Mouse (Mus musculus): ENCODE data around the gene Agpat4. TPM values are rescaled to one million over a fixed set of nuclear protein-coding genes. Genes with fewer than 3 reads are reported as not detected.

Agpat4 gene
- total and polyA plus RNA-seq, 2 experiments from 2014 or later, result 47.7 to 58.2 TPM

DNA sequence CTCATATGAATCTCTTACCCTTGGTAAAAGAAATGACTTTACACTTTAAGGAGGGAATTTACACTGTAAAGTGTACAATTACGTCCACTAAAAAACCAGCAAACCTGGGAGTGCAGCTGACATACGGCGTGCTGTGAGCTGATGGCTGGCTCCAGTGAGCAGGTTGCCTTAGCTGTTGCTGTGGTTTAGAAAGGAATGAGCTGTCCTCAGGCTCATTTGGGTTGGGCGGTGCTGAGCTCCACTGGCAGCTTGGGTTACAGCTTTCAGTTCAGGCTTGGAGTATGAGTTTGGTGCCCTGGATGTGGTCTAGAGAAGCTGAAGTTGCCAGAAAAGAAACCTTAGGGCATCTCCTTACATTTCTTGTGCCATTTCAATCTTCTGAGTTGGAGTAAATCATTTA is 44.3 kb downstream of the Agpat4 start:
- DNase-seq (ENCODE audit: low spot score) (peak; percentile 24), ATAC-seq (ENCODE audit: low FRiP score) (no peak)
- TF ChIP-seq CTCF (IDR thresholded peaks at IDR 0.05), result no peak
- no peaks in the 10 kb centered on the region for H3K9me3 ChIP-seq (ENCODE audit: low read length)
- peaks cover 2% of the 10 kb centered on the region; the same call in 1 of the 2 replicates for H3K36me3 ChIP-seq (ENCODE audit: insufficient read depth, low read length)
- peaks cover 9% of the 10 kb centered on the region; the same call in 1 of the 2 replicates for H3K4me1 ChIP-seq (ENCODE audit: insufficient read depth, low read length)
- H3K4me2 ChIP-seq (ENCODE audit: low read depth, low read length, poor library complexity, severe bottlenecking), result no peak overlapping the region
- H3K27me3 ChIP-seq (ENCODE audit: insufficient read depth, low read length), result no peaks in the 10 kb centered on the region
- 61% methylated on average over 4 of the region's 4 CpGs for WGBS
- H3K27ac ChIP-seq (ENCODE audit: low read depth, low read length), result no peak overlapping the region
- H3K9ac ChIP-seq (replicated peaks; ENCODE audit: low read length, poor library complexity, severe bottlenecking), result no peak overlapping the region
- H3K4me3 ChIP-seq (ENCODE audit: low read depth, low read length), result no peak overlapping the region

DNA sequence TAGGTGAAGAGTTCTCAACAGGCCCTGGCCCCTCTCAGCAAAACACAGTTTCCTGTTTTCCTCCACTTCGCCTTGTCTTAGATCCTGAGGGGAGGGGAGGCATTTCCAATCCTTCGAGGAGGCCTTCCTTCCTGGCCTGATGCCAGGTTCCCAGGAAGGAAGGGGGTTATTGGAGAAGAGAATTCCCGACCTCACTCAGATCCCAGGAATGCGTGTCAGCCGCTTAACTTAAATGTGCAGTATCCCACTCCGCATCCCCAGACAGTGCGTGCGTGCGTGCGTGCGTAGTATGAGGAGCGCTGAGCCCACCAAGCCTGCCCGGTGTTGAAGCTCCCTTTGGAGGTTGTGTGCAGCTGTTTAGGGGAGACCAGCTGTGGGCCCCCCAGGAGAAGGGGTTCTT is 44.9 kb downstream of the Agpat4 start:
- H3K27me3 ChIP-seq (ENCODE audit: insufficient read depth, low read length), result no peaks in the 10 kb centered on the region
- ATAC-seq (ENCODE audit: low FRiP score), result no peak
- 63% methylated on average over 13 of the region's 13 CpGs for WGBS
- no peak overlapping the region for H3K27ac ChIP-seq (ENCODE audit: low read depth, low read length)
- no peaks in the 10 kb centered on the region for H3K9me3 ChIP-seq (ENCODE audit: low read length)
- H3K4me3 ChIP-seq (ENCODE audit: low read depth, low read length), result no peak overlapping the region
- TF ChIP-seq CTCF (IDR thresholded peaks at IDR 0.05), result no peak
- H3K36me3 ChIP-seq (ENCODE audit: insufficient read depth, low read length), result peaks cover 2% of the 10 kb centered on the region; the same call in 1 of the 2 replicates
- H3K9ac ChIP-seq (replicated peaks; ENCODE audit: low read length, poor library complexity, severe bottlenecking), result no peak overlapping the region
- DNase-seq (ENCODE audit: low spot score), result peak; percentile 19
- H3K4me1 ChIP-seq (ENCODE audit: insufficient read depth, low read length), result peaks cover 11% of the 10 kb centered on the region; the same call in 1 of the 2 replicates
- no peak overlapping the region for H3K4me2 ChIP-seq (ENCODE audit: low read depth, low read length, poor library complexity, severe bottlenecking)

DNA sequence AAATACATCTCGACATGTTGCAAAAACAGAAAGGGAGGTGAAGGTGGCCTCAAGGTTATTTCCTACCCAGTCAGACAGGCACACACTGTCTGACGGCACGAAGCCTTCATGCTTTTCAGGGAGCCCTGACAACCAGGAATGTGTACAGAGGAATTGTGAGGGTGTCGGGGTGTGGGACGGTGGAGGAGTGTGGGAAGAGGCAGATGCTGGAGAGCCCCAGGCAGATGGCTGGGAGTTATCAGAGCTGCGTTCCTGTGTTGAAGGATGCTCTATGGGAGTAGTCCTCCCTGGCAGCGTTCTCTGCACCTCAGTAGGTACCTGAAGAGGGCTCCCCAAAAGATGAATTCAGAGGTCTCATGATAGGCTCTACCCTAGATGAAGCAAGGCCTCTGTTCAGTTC is 45.4 kb downstream of the Agpat4 start:
- 59% methylated on average over 7 of the region's 7 CpGs for WGBS
- H3K27ac ChIP-seq (ENCODE audit: low read depth, low read length), result no peak overlapping the region
- H3K36me3 ChIP-seq (ENCODE audit: insufficient read depth, low read length), result peaks cover 2% of the 10 kb centered on the region; the same call in 1 of the 2 replicates
- no peak overlapping the region for H3K4me3 ChIP-seq (ENCODE audit: low read depth, low read length)
- H3K27me3 ChIP-seq (ENCODE audit: insufficient read depth, low read length), result no peaks in the 10 kb centered on the region
- peaks cover 15% of the 10 kb centered on the region; the same call in 1 of the 2 replicates for H3K4me1 ChIP-seq (ENCODE audit: insufficient read depth, low read length)
- H3K4me2 ChIP-seq (ENCODE audit: low read depth, low read length, poor library complexity, severe bottlenecking), result no peak overlapping the region
- DNase-seq (ENCODE audit: low spot score) (no peak), ATAC-seq (ENCODE audit: low FRiP score) (no peak)
- no peak overlapping the region for H3K9ac ChIP-seq (replicated peaks; ENCODE audit: low read length, poor library complexity, severe bottlenecking)
- TF ChIP-seq CTCF (IDR thresholded peaks at IDR 0.05), result no peak
- H3K9me3 ChIP-seq (ENCODE audit: low read length), result no peaks in the 10 kb centered on the region

DNA sequence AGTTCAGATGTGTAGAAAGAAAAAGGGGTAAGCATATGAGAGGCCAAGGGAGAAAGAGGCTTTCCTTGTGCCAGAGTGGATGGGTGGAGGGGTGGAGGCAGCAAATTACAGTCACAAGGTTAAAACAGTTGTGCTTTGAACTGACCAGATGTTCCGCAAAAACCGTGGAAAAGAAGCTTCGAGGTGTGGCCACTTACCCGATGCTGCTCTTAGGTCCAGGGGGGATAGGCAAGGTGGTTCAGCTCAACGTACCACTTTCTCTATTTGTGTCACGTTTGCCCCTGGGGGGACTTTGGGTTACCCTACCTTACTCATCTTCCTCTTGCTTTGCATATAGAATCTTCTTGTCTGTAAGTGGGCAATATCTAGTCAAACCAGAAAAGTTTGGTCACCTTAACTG is 46.0 kb downstream of the Agpat4 start:
- H3K36me3 ChIP-seq (ENCODE audit: insufficient read depth, low read length), result peaks cover 2% of the 10 kb centered on the region; the same call in 1 of the 2 replicates
- no peak overlapping the region for H3K4me3 ChIP-seq (ENCODE audit: low read depth, low read length)
- H3K4me1 ChIP-seq (ENCODE audit: insufficient read depth, low read length), result peaks cover 21% of the 10 kb centered on the region; the same call in 1 of the 2 replicates
- no peak for DNase-seq (ENCODE audit: low spot score)
- no peak for ATAC-seq (ENCODE audit: low FRiP score)
- no peaks in the 10 kb centered on the region for H3K27me3 ChIP-seq (ENCODE audit: insufficient read depth, low read length)
- H3K9me3 ChIP-seq (ENCODE audit: low read length), result no peaks in the 10 kb centered on the region
- H3K4me2 ChIP-seq (ENCODE audit: low read depth, low read length, poor library complexity, severe bottlenecking), result no peak overlapping the region
- TF ChIP-seq CTCF (IDR thresholded peaks at IDR 0.05), result no peak
- H3K9ac ChIP-seq (replicated peaks; ENCODE audit: low read length, poor library complexity, severe bottlenecking), result no peak overlapping the region
- 95% methylated on average over 6 of the region's 6 CpGs for WGBS
- H3K27ac ChIP-seq (ENCODE audit: low read depth, low read length), result no peak overlapping the region

DNA sequence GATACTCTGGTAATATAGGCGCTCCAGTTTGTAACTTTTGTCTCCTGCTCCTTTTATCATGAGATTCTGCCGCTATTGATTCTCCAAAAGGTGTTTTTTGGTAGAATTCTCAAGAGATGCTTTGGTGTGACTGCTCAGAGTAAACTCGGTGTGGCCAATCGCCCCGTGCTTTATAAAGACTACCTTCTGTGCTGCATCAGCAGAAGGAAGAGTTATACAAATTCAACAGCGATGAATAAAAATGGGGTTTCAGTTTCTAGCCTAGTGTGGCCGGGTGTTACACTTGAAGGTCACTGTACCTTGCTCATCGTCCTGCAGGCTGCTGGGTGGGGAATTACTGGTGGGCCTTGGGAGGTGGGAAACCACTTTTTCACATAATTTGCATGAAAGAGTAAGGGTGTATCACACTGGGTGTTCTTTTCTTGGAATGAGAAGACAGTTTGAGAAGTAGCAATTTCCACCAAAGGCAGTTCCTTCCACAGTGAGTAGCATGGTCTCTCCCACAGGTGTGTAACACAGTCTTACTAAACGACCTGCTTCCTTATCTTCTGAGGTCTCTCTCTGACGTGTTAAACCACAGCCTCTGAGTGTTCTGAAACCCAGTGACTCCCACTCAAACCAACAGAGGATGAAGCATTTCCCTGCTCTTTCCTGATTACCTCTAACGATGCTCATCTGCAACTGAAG is 46.6 kb downstream of the Agpat4 start:
- no peaks in the 10 kb centered on the region for H3K27me3 ChIP-seq (ENCODE audit: insufficient read depth, low read length)
- H3K36me3 ChIP-seq (ENCODE audit: insufficient read depth, low read length), result peaks cover 2% of the 10 kb centered on the region; the same call in 1 of the 2 replicates
- DNase-seq (ENCODE audit: low spot score) (no peak), ATAC-seq (ENCODE audit: low FRiP score) (no peak)
- H3K27ac ChIP-seq (ENCODE audit: low read depth, low read length), result no peak overlapping the region
- H3K4me1 ChIP-seq (ENCODE audit: insufficient read depth, low read length), result peaks cover 21% of the 10 kb centered on the region; the same call in 1 of the 2 replicates
- H3K4me3 ChIP-seq (ENCODE audit: low read depth, low read length), result no peak overlapping the region
- no peak for TF ChIP-seq CTCF (IDR thresholded peaks at IDR 0.05)
- H3K9ac ChIP-seq (replicated peaks; ENCODE audit: low read length, poor library complexity, severe bottlenecking), result no peak overlapping the region
- H3K9me3 ChIP-seq (ENCODE audit: low read length), result no peaks in the 10 kb centered on the region
- 92% methylated on average over 11 of the region's 11 CpGs for WGBS
- H3K4me2 ChIP-seq (ENCODE audit: low read depth, low read length, poor library complexity, severe bottlenecking), result no peak overlapping the region

DNA sequence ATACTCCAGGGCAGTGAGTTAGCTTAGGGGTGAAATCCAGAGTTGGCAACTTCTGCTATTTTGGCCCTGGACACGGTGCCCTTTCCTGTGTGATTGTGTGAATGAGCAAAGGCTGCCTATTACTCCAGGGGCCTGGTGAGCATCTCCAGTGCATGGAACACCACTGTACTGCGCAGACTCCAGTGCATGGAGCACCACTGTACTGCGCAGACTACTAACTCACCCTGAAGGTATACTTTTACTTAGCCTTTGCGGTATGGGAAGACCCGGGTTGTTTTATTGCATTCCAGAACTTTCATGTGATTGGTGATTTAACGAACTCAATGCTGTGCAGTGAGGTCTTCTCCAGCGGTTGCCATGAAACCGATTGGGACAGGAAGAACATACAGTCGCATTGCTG is 47.2 kb downstream of the Agpat4 start:
- no peak for TF ChIP-seq CTCF (IDR thresholded peaks at IDR 0.05)
- ATAC-seq (ENCODE audit: low FRiP score) (no peak), DNase-seq (ENCODE audit: low spot score) (no peak)
- Histone ChIP-seq H3K9ac (replicated peaks; ENCODE audit: low read length, poor library complexity, severe bottlenecking) (no peak overlapping the region), H3K4me3 (ENCODE audit: low read depth, low read length) (no peak overlapping the region), H3K27ac (ENCODE audit: low read depth, low read length) (no peak overlapping the region), H3K4me2 (ENCODE audit: low read depth, low read length, poor library complexity, severe bottlenecking) (no peak overlapping the region), H3K27me3 (ENCODE audit: insufficient read depth, low read length) (no peaks in the 10 kb centered on the region), H3K9me3 (ENCODE audit: low read length) (no peaks in the 10 kb centered on the region), H3K4me1 (ENCODE audit: insufficient read depth, low read length) (peaks cover 21% of the 10 kb centered on the region; the same call in 1 of the 2 replicates), H3K36me3 (ENCODE audit: insufficient read depth, low read length) (peaks cover 2% of the 10 kb centered on the region; the same call in 1 of the 2 replicates)
- 97% methylated on average over 9 of the region's 9 CpGs for WGBS
